Mouse (Mus musculus): Measurements from ENCODE around the gene Syngap1. TPM values are rescaled to one million over a fixed set of nuclear protein-coding genes. Genes with fewer than 3 reads are reported as not detected.
"Not testable (repeated sequence)": the region's sequence is repeated elsewhere in the genome, so short reads cannot be mapped to it uniquely, and the experiment has no call there.

Gene Syngap1
- 2.2 and 3.2 TPM in 2 replicates for polyA plus RNA-seq (2015; fragmentation: Nextera tagmentation; extraction: Ambion mirVana)

GRCm38 (mm10) chr17:26941031-26941789, at the start of gene Syngap1:
Syngap1 (plus strand) TSS chr17:26941253.
- H3K36me3 ChIP-seq: peaks cover 14% of the 10 kb centered on the region
- H3K27ac ChIP-seq (replicated peaks): peak within 1 kb of the TSS; percentile 97
- ATAC-seq (ENCODE audit: insufficient number of reproducible peaks, low FRiP score, low TSS enrichment, low read depth): peak; percentile 25; the same call in 1 of the 2 replicates
- no peaks in the 10 kb centered on the region for H3K27me3 ChIP-seq
- no peaks in the 10 kb centered on the region for H3K9me3 ChIP-seq (replicated peaks)
- peak within 1 kb of the TSS; percentile 98 for H3K4me2 ChIP-seq (replicated peaks)
- H3K4me1 ChIP-seq: peaks cover 61% of the 10 kb centered on the region
- WGBS: 2% methylated on average over 20 of the region's 24 CpGs
- H3K9ac ChIP-seq: 0 out of 2 replicates have a peak within 1 kb of the TSS, but pooled peaks have one; percentile 55
- peak within 1 kb of the TSS; percentile 83 for H3K4me3 ChIP-seq (replicated peaks)

- Histone ChIP-seq H3K27me3 (0 out of 2 replicates have a peak, but pooled peaks cover 5% of the 10 kb centered on the region), H3K4me1 (peaks cover 30% of the 10 kb centered on the region), H3K27ac (replicated peaks) (0 out of 2 replicates have a peak overlapping the region, but pooled peaks have one; percentile 22), H3K9ac (0 out of 2 replicates have a peak overlapping the region, but pooled peaks have one; percentile 21), H3K4me2 (replicated peaks) (no peak overlapping the region), H3K36me3 (no peaks in the 10 kb centered on the region), H3K4me3 (replicated peaks) (no peak overlapping the region), H3K9me3 (replicated peaks) (no peaks in the 10 kb centered on the region)
- 42% methylated on average over 16 of the region's 16 CpGs for WGBS
- no peak for ATAC-seq (ENCODE audit: insufficient number of reproducible peaks, low FRiP score, low TSS enrichment, low read depth)
Measured at GRCm38 (mm10) chr17:26892635-26893375, 48.2 kb upstream of the Syngap1 start.

GRCm38 (mm10) chr17:26893492-26893891, 47.6 kb upstream of the Syngap1 start:
- H3K27me3 ChIP-seq: 0 out of 2 replicates have a peak, but pooled peaks cover 5% of the 10 kb centered on the region
- no peaks in the 10 kb centered on the region for H3K9me3 ChIP-seq (replicated peaks)
- 52% methylated on average over 6 of the region's 6 CpGs for WGBS
- peaks cover 25% of the 10 kb centered on the region for H3K4me1 ChIP-seq
- no peak overlapping the region for H3K4me2 ChIP-seq (replicated peaks)
- H3K4me3 ChIP-seq (replicated peaks): no peak overlapping the region
- H3K27ac ChIP-seq (replicated peaks): peak overlapping the region; percentile 48; the same call in 1 of the 2 replicates
- ATAC-seq (ENCODE audit: insufficient number of reproducible peaks, low FRiP score, low TSS enrichment, low read depth): no peak
- no peaks in the 10 kb centered on the region for H3K36me3 ChIP-seq
- H3K9ac ChIP-seq: no peak overlapping the region

- Histone ChIP-seq H3K9ac (no peak overlapping the region), H3K27ac (replicated peaks) (no peak overlapping the region), H3K36me3 (no peaks in the 10 kb centered on the region), H3K27me3 (peaks cover 5% of the 10 kb centered on the region; the same call in 1 of the 2 replicates), H3K4me2 (replicated peaks) (no peak overlapping the region), H3K4me3 (replicated peaks) (no peak overlapping the region), H3K9me3 (replicated peaks) (no peaks in the 10 kb centered on the region), H3K4me1 (peaks cover 23% of the 10 kb centered on the region)
- ATAC-seq (ENCODE audit: insufficient number of reproducible peaks, low FRiP score, low TSS enrichment, low read depth): 0 out of 2 replicates have a peak, but pooled peaks have one; percentile 40
- WGBS: 67% methylated on average over 6 of the region's 6 CpGs
Measured at GRCm38 (mm10) chr17:26894342-26894741, 46.7 kb upstream of the Syngap1 start.

GRCm38 (mm10) chr17:26895578-26895977, 45.5 kb upstream of the Syngap1 start:
- 17% methylated on average over 10 of the region's 10 CpGs for WGBS
- Histone ChIP-seq H3K9me3 (replicated peaks) (no peaks in the 10 kb centered on the region), H3K4me3 (replicated peaks) (no peak overlapping the region), H3K4me1 (peaks cover 23% of the 10 kb centered on the region), H3K36me3 (no peaks in the 10 kb centered on the region), H3K27me3 (peaks cover 5% of the 10 kb centered on the region; the same call in 1 of the 2 replicates), H3K4me2 (replicated peaks) (no peak overlapping the region), H3K9ac (no peak overlapping the region), H3K27ac (replicated peaks) (no peak overlapping the region)
- ATAC-seq (ENCODE audit: insufficient number of reproducible peaks, low FRiP score, low TSS enrichment, low read depth): no peak

GRCm38 (mm10) chr17:26900916-26901315, 40.1 kb upstream of the Syngap1 start:
- H3K9ac ChIP-seq: no peak overlapping the region
- no peak for ATAC-seq (ENCODE audit: insufficient number of reproducible peaks, low FRiP score, low TSS enrichment, low read depth)
- no peak overlapping the region for H3K27ac ChIP-seq (replicated peaks)
- H3K27me3 ChIP-seq: no peaks in the 10 kb centered on the region; the same call in 1 of the 2 replicates
- H3K36me3 ChIP-seq: no peaks in the 10 kb centered on the region
- H3K4me3 ChIP-seq (replicated peaks): no peak overlapping the region
- H3K9me3 ChIP-seq (replicated peaks): no peaks in the 10 kb centered on the region
- no peak overlapping the region for H3K4me2 ChIP-seq (replicated peaks)
- no peaks in the 10 kb centered on the region for H3K4me1 ChIP-seq
- WGBS: 75% methylated on average over 6 of the region's 6 CpGs

GRCm38 (mm10) chr17:26904320-26904719, 36.7 kb upstream of the Syngap1 start:
- Histone ChIP-seq H3K9me3 (replicated peaks) (no peaks in the 10 kb centered on the region), H3K4me2 (replicated peaks) (no peak overlapping the region), H3K27ac (replicated peaks) (no peak overlapping the region), H3K36me3 (no peaks in the 10 kb centered on the region), H3K4me1 (no peaks in the 10 kb centered on the region), H3K27me3 (no peaks in the 10 kb centered on the region), H3K9ac (no peak overlapping the region), H3K4me3 (replicated peaks) (no peak overlapping the region)
- WGBS: 53% methylated on average over 5 of the region's 5 CpGs
- ATAC-seq (ENCODE audit: insufficient number of reproducible peaks, low FRiP score, low TSS enrichment, low read depth): no peak

- not testable (repeated sequence) for H3K27me3 ChIP-seq; H3K36me3 ChIP-seq; H3K4me3 ChIP-seq (replicated peaks); ATAC-seq (ENCODE audit: insufficient number of reproducible peaks, low FRiP score, low TSS enrichment, low read depth); H3K4me2 ChIP-seq (replicated peaks); H3K4me1 ChIP-seq; H3K9me3 ChIP-seq (replicated peaks); H3K27ac ChIP-seq (replicated peaks); H3K9ac ChIP-seq
- WGBS: 87% methylated on average over 14 of the region's 15 CpGs
Measured at GRCm38 (mm10) chr17:26907506-26907905, 33.5 kb upstream of the Syngap1 start.

GRCm38 (mm10) chr17:26915248-26915647, 25.8 kb upstream of the Syngap1 start:
- no peaks in the 10 kb centered on the region for H3K27me3 ChIP-seq
- H3K4me2 ChIP-seq (replicated peaks): no peak overlapping the region
- H3K9ac ChIP-seq: no peak overlapping the region
- no peak overlapping the region for H3K4me3 ChIP-seq (replicated peaks)
- no peaks in the 10 kb centered on the region for H3K9me3 ChIP-seq (replicated peaks)
- WGBS: 63% methylated on average over 1 of the region's 1 CpGs
- H3K36me3 ChIP-seq: no peaks in the 10 kb centered on the region
- no peak overlapping the region for H3K27ac ChIP-seq (replicated peaks)
- H3K4me1 ChIP-seq: peaks cover 12% of the 10 kb centered on the region; the same call in 1 of the 2 replicates
- ATAC-seq (ENCODE audit: insufficient number of reproducible peaks, low FRiP score, low TSS enrichment, low read depth): no peak

GRCm38 (mm10) chr17:26916711-26917482, 24.2 kb upstream of the Syngap1 start, which contains the start of gene Kifc5b:
Kifc5b (plus strand) TSS chr17:26917091.
- H3K36me3 ChIP-seq: peaks cover 6% of the 10 kb centered on the region; the same call in 1 of the 2 replicates
- H3K9ac ChIP-seq: peak within 1 kb of the TSS; percentile 59
- peaks cover 12% of the 10 kb centered on the region; the same call in 1 of the 2 replicates for H3K4me1 ChIP-seq
- peak within 1 kb of the TSS; percentile 76 for H3K4me3 ChIP-seq (replicated peaks)
- no peaks in the 10 kb centered on the region for H3K27me3 ChIP-seq
- no peaks in the 10 kb centered on the region for H3K9me3 ChIP-seq (replicated peaks)
- H3K4me2 ChIP-seq (replicated peaks): peak within 1 kb of the TSS; percentile 76
- peak; percentile 100 for ATAC-seq (ENCODE audit: insufficient number of reproducible peaks, low FRiP score, low TSS enrichment, low read depth)
- under 1% methylated on average over 64 of the region's 72 CpGs for WGBS
- peak within 1 kb of the TSS; percentile 66 for H3K27ac ChIP-seq (replicated peaks)

Measured in embryonic facial prominence, embryonic 15.5 days (tissue).